Mouse (Mus musculus) adrenal gland, adult 18-20 months (tissue): Measurements from ENCODE around the gene Fastkd1. TPM values are rescaled to one million over a fixed set of nuclear protein-coding genes. Genes with fewer than 3 reads are reported as not detected.
"Not testable (repeated sequence)": the region's sequence is repeated elsewhere in the genome, so short reads cannot be mapped to it uniquely, and the experiment has no call there.

ENCODE experiments used
- DNase-seq, 2 experiments: peaks; one replicate each; pipeline ENCODE4 v3.0.0; 2021 to 2022; ENCODE audit warnings: low spot score in 2 of 2
- total RNA-seq, 2 experiments: library from RNA; stranded (reverse); gene quantifications; 1 replicate in 1 of 2; 2 replicates in 1 of 2; pipeline ENCODE4 v1.2.3; 2021

Fastkd1 gene
- total RNA-seq, 2 experiments from 2014 or later = 20.8 to 22.3 TPM

DNA sequence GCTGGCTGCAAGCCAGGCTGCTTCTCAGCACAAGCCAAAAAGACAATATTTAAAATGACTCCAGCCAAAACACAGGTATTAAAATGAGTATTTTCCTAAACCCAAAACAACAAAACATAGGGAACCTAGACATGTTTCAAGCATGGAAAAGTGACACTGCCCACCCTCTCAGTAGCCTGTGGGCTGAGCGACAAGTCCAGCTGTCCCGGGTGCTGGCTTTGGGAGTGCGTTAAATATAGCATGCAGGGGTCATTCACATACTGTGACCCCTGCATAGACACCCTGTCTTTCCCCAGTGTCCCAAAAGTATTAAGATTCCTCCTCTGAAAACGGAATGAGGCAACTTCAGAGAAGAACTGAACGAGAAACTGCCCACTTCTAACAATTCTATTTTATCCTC, 39.6 kb downstream of the Fastkd1 start:
- no peak for DNase-seq

DNA sequence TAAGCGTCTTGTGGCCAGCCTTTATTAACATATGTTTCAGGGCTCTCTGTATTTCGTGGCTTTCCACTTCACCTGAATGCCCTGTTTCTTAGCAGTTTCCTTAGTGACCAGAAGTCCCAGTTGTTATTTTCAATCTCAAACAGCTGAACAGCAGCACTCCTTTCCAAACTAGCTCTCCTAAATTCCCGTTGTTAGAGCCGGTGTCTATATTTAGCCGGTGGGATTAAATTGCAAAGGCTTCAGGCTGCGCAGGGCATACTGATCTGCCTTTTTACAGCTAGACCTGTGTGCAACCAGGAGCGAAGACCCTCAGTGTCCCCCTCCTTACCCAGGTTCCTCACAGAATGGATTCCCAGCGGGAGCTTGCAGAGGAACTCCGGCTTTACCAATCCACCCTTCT, 43.5 kb downstream of the Fastkd1 start, which contains the start of gene Klhl41:
TSS of gene Klhl41 (plus strand) at position 268 of the 400 bp plus-strand sequence.
- DNase-seq = no peak

DNA sequence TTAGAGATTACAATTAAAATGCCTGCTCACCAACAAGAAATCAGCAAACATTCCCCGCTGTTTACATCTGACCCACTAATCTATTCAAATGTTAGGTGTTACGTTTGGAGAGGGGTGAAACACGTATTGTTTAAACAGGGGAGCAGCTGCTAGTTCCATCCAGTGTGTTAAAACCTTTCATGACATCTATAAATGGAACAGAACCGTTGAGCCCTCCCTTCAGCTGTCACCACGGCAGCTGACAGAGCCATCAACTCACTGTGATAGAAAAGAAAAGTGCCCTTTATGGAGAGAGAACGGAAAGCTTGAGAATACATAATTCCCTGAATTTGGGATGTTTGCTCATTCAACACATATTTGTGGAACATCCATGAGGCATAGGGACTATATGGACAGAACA, 44.9 kb downstream of the Fastkd1 start:
- no peak for DNase-seq

DNA sequence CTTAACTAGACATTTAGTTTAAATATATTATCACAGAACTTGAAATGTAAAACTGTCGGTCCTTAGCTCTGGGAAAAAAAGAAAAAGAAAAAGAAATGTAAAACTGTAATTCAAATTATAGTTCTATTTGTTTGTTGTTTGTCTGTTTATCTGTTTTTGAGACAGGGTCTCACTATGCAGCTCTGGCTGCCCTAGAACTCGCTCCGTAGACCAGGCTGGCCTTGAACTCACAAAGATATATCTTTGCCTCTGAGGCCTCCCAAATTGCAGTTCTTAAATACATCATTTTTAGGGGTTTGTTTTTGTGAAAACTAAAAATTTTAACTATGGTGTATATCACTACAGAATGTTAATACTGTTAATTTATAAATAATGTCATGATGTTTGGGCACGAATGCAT, 45.7 kb downstream of the Fastkd1 start:
- no peak for DNase-seq

DNA sequence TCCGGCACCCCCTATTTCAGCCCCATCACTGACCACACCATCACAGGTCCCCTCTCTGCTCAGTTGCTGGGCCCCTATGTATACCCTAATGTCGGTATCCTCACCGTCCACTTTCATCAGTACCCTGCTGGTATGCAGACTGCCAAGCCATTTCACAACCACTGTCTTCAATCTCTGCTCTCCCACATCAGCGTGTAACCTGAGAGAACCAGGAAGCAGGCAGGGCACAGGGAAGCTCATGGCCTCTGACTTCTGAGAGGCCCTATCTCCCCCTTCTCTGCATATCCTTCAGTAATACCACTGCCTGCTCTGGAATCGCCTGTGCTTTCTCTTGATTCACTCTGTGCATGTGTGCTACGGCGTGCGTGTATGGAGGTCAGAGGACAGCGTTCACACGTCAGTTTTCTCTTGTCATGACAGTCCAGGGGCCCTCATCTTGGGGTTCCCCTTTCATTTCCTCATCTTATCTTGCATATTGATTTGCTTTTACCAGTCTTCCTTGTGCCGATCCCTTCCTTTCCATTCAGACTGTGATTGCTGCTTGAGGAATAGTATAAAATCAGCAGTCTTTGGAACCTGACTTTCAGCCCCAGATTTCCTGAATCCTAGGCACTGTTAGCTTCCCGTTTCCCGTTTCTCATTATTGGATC, 49.4 kb downstream of the Fastkd1 start:
- no peak for DNase-seq

DNA sequence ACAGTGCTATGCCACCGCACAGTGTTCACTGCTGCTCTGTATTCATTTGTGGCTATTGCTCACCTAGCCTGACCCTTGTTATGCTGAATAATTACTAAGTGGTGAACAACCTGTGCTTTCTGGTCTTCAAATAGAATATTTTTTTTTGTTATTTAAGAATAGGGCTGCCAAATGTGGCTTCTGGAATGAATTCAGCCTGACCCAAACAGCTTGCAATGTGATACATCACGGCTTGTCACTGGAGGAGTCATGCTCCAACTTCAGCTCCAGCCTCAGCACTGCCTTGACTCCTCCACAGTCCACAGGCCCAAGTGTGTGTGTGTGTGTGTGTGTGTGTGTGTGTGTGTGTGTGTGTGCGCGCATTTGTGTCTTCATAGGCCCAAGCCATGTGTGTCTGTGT, 54.0 kb downstream of the Fastkd1 start:
- DNase-seq = no peak

DNA sequence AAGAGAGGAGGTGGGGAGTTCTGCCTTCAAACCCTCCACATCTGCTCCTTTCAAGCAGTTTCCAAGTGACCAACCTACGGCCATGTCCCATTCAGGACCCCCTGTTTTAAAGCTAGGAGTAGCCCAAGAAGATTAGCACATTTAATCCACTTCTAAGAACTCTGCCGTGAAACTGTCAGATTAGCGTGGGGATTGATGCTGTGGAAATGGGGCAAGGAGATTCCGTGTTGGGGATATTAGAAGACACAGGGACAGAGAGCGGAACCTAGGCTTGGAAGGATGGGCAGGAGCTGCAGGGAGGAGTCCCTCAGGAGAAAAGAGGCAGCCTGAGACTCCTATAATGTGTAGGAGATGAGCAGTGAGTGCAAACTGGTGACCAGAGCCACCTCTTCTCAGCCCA, 63.6 kb downstream of the Fastkd1 start:
- no peak for DNase-seq

DNA sequence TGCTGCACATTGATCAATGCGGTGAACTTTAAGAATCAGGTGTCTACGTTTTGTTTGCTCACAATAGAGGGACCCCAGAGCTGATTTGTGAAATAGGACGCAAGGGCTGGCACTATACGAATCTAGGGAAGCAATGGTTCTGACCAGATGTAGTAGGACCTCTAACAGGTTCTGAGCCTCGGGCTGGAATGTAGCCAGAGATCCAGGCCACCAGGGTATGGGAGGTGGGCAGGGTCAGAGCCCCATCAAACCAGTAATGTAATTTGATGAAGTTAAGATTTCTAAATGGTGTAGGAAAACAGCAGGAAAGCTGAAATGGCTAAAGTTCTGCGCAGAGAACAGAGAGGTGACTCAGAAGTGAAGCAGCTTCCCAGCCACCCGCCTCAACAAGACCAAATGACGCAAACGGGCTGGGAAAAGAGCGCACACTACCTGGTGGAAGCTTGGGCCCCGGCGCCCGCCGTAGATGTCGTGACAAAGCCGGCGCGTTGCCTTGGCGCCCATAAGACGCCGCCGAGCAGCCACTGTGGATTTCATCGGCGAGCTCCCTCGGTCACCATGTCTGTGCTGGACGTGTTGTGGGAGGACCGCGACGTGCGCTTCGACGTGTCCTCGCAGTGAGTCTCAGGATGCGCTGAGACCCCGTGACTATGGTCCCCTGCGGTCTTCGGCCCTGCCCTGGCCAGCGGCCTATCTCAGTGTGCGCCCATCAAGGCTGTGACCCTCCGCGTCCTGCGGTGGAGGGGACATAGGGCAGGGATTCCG, 66.4 kb downstream of the Fastkd1 start, which contains the start of gene Bbs5:
TSS of gene Bbs5 (plus strand) at position 446 of the 765 bp plus-strand sequence.
- peak; percentile 92 to 94 for DNase-seq

DNA sequence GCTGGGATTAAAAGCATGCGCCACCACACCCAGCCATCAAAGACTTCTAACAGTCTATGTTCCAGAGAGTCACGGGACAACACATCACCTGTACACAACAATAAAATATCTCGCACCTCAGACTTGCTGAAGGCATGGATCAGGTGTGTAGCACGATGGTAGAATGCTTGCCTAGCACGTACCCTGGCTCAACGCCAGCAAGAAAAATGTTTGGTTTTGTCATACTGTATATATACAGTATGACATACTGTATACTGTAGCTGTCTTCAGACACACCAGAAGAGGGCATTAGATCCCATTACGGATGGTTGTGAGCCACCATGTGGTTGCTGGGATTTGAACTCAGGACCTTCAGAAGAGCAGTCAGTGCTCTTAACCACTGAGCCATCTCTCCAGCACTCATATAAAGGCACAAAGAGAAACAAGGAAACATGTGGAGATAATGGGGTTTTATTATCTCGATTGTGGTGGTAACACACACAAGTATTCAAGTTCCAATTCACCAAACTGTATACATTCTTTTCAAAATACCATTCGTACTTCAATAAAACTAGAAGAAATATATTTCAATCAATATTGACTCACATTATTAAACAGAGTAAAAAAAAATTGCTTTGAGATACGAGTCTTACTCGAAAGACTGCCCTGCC, 68.2 kb downstream of the Fastkd1 start:
- no peak for DNase-seq

DNA sequence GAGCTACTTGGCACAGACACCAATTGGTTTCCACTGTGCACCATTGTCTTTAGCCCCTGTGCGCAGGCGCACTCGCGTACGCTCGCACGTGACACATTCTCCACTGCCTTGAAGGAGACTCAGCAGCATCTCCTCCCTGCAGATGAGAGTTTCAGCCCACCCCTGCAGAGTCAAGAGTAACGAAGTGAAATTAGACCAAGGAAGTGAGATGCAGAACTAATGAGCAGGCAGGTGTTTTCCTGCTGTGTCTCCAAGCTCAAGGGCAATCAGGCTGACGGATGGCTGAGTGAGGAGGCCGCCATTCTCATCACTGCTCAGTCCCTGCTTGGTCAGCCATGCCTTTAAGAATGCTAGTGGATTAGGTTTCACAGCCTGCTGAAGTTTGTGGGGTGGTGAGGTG, 73.2 kb downstream of the Fastkd1 start:
- no peak for DNase-seq

DNA sequence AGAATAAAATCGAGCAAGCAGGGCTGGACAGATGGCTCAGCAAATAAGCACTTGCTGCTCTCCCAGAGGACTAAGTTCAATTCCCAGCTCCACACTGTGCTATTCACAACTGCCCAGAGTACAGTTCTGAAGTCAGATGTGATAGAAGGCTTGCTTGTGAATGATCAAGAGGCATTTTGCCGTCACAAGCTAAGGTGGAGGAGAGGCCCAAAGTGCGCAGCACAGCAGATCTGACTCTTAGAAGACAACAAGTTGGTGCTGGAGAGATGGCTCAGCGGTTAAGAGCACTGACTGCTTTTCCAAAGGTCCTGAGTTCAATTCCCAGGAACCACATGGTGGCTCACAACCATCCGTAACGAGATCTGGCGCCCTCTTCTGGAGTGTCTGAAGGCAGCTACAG, 75.3 kb downstream of the Fastkd1 start:
- not testable (repeated sequence) for DNase-seq

Other genes with a start within 250 kb of the Fastkd1 start
- gene Lrp2, start 127.5 kb downstream of the Fastkd1 start, total RNA-seq = 1 to 10 TPM in 1 of 2 experiments, under 1 TPM in 1; 0.45 to 1.2 TPM
- gene Bbs5, start 66.3 kb downstream of the Fastkd1 start, total RNA-seq = 1 to 10 TPM; 6.5 to 9.2 TPM
- 1 to 10 TPM in 1 of 2 experiments, under 1 TPM in 1; 0.40 to 1.0 TPM for gene Klhl41, start 43.4 kb downstream of the Fastkd1 start, total RNA-seq
- gene Ppig, start 9.0 kb upstream of the Fastkd1 start, total RNA-seq = 10 to 100 TPM; 61.5 to 65.5 TPM
- 1 to 10 TPM; 1.1 to 1.3 TPM for gene Ccdc173, start 76.1 kb upstream of the Fastkd1 start, total RNA-seq
- gene Phospho2, start 76.1 kb upstream of the Fastkd1 start, total RNA-seq = 10 to 100 TPM; 27.7 to 28.4 TPM
- gene Klhl23, start 108.4 kb upstream of the Fastkd1 start, total RNA-seq = 1 to 10 TPM; 5.9 to 6.0 TPM
- 100 to 1,000 TPM; 137 to 172 TPM for gene Ssb, start 148.0 kb upstream of the Fastkd1 start, total RNA-seq
- 10 to 100 TPM; 15.7 to 17.3 TPM for gene Mettl5, start 172.1 kb upstream of the Fastkd1 start, total RNA-seq
- gene Ubr3, start 183.7 kb upstream of the Fastkd1 start, total RNA-seq = 10 to 100 TPM; 66.6 to 85.9 TPM